Mouse (Mus musculus) liver, embryonic 13.5 days (tissue): ENCODE data around the gene Eea1. TPM values are rescaled to one million over a fixed set of nuclear protein-coding genes. Genes with fewer than 3 reads are reported as not detected.
A peak's percentile ranks its signal among the peaks of the same experiment; 100 is the strongest.
"Not testable (repeated sequence)": the region's sequence is repeated elsewhere in the genome, so short reads cannot be mapped to it uniquely, and the experiment has no call there.

ENCODE experiments used
- ATAC-seq: fragments of 200-750 bp; cut with Nextera tagmentation; 2 replicates; pipeline ENCODE4 v1.8.0; 2017; ENCODE audit warnings: low read depth, mild to moderate bottlenecking, moderate number of reproducible peaks, moderate library complexity
- DNase-seq: peaks from one replicate; pipeline ENCODE4 v3.0.0; 2022
- H3K27ac ChIP-seq: fragments of 300-500 bp; sonication (generic); 2 replicates; pipeline ENCODE4 v1.5.1; 2015; ENCODE audit warnings: moderate library complexity, mild to moderate bottlenecking, inconsistent platforms
- H3K27me3 ChIP-seq: fragments of 300-500 bp; sonication (generic); 2 replicates; pipeline ENCODE4 v1.6.1; 2015; ENCODE audit warnings: mild to moderate bottlenecking, inconsistent platforms
- H3K36me3 ChIP-seq: fragments of 300-500 bp; sonication (generic); 2 replicates; pipeline ENCODE4 v1.6.1; 2015; ENCODE audit warnings: mild to moderate bottlenecking, inconsistent platforms
- H3K4me1 ChIP-seq: fragments of 300-500 bp; sonication (generic); replicated peaks from 2 replicates; pipeline ENCODE4 v1.6.1; 2015; ENCODE audit warnings: inconsistent platforms
- H3K4me2 ChIP-seq: fragments of 300-500 bp; sonication (generic); 2 replicates; pipeline ENCODE4 v1.6.1; 2015; ENCODE audit warnings: inconsistent platforms, mild to moderate bottlenecking, moderate library complexity
- H3K4me3 ChIP-seq: fragments of 300-500 bp; sonication (generic); replicated peaks from 2 replicates; pipeline ENCODE4 v1.5.1; 2015; ENCODE audit warnings: mild to moderate bottlenecking, inconsistent platforms
- H3K9ac ChIP-seq: fragments of 300-500 bp; sonication (generic); 2 replicates; pipeline ENCODE4 v1.6.1; 2015; ENCODE audit warnings: mild to moderate bottlenecking, inconsistent platforms
- H3K9me3 ChIP-seq: fragments of 300-500 bp; sonication (generic); replicated peaks from 2 replicates; pipeline ENCODE4 v1.6.1; 2016; ENCODE audit warnings: inconsistent platforms
- WGBS: fragments of 180-500 bp; shearing (Covaris S2); methylation state at CpG from one replicate; pipeline ENCODE4 v1.1.7; 2015; ENCODE audit not compliant: insufficient replicate concordance; 5-methylcytosine and 5-hydroxymethylcytosine counted together
- polyA plus RNA-seq: library from polyadenylated mRNA; unstranded; fragments of >200 nt; fragmentation: Nextera tagmentation; extraction: Ambion mirVana; gene quantifications from 2 replicates; pipeline ENCODE4 v1.2.1, GENCODE M21; 2015

Gene Eea1
- polyA plus RNA-seq, 1 experiment from 2014 or later = 10.3 TPM

DNA sequence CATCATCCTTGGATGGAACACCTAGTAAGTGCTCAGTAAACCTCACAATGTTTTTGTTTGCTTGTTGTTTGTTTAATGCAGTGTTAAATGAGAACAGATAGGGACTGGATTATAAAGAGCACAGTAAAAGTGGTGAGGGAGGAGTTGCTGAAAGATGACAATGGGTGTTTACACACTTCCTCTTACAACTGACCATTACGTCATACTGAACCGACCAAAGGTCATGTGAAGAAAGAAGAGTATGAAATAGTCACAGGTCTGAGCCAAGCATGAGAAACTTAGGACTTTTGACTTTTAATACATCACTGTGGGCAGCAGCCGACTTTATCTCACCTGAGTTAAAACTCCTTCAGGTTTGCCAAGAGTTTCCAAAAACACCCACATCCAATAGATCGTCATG, 135.0 kb downstream of the Eea1 start:
- ATAC-seq (no peak), DNase-seq (no peak)
- H3K9ac ChIP-seq = no peak overlapping the region
- no peak overlapping the region for H3K4me2 ChIP-seq
- no peaks in the 10 kb centered on the region for H3K27me3 ChIP-seq
- H3K36me3 ChIP-seq = no peaks in the 10 kb centered on the region
- 50% methylated on average over 4 of the region's 4 CpGs for WGBS
- H3K4me1 ChIP-seq = no peaks in the 10 kb centered on the region
- no peaks in the 10 kb centered on the region for H3K9me3 ChIP-seq
- no peak overlapping the region for H3K4me3 ChIP-seq
- H3K27ac ChIP-seq = no peak overlapping the region

DNA sequence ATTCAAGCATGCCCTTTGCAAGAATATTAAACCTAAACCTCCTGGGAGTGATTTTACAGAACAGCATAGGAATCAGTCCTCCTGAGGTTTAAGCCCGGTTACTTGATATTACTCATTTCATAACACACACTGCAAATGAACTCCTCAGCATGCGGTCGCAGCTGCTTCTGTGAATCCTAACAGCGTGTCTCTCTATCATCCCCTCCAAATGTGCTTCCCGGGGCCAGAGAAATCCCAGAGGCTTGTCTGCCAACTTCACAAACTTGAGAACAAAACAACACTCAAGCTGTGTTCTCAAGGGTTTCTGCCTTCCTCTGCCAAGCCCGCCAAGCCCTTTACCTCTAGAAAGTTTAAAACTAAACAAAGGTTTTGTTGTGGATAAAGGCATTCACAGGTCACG, 135.4 kb downstream of the Eea1 start:
- Histone ChIP-seq H3K36me3 (no peaks in the 10 kb centered on the region), H3K9ac (no peak overlapping the region), H3K4me1 (peaks cover 4% of the 10 kb centered on the region; the same call in 1 of the 2 replicates), H3K4me2 (no peak overlapping the region), H3K27ac (no peak overlapping the region), H3K4me3 (no peak overlapping the region), H3K9me3 (no peaks in the 10 kb centered on the region), H3K27me3 (no peaks in the 10 kb centered on the region)
- DNase-seq (no peak), ATAC-seq (no peak)
- 49% methylated on average over 7 of the region's 7 CpGs for WGBS

DNA sequence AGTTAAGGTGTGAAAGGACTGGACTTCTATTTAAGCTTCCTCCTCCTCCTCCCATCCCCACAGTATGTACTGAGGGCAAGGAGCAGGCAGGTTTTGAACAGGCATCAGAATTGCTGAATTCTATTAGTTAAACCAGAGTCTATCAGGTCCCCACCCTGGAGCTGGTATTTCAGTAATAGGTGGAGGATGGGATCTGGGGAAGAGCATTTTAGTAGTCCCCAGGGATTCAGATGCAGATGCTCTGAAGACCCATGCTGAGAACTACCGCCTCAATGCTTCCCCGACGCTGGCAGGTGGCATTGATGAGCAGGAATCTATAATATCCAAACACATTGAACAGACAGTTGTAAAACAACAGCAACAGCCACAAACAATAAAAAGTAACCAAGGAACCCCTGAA, 136.0 kb downstream of the Eea1 start:
- WGBS = 76% methylated on average over 3 of the region's 3 CpGs

DNA sequence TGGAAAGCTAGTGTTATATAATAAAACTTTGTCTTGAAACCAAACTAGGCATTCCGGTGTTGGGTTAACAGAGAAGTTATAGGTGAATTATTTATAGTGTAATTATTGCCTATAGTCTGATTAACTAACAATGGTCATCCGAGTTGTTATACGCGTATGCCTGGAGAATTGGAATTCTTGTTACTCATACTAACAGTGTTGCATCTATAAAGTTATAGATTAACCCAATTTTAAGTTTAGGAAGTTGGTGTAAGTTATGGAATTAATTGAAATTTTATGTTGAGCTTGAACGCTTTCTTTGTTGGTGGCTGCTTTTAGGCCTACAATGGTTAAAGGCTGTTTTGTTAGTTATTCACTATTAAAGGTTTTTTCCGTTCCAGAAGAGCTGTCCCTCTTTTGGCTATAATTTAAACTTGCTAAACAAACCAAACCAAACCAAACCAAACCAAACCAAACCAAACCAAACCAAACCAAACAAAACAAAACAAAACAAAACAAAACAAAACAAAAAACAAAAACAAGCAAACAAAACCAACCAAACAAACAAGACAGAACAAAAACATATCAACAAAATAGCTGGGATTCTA, 137.1 kb downstream of the Eea1 start:
- not testable (repeated sequence) for H3K9me3 ChIP-seq, H3K9ac ChIP-seq, H3K36me3 ChIP-seq, DNase-seq, H3K4me3 ChIP-seq, H3K27me3 ChIP-seq, H3K4me2 ChIP-seq, H3K27ac ChIP-seq
- ATAC-seq = peak; percentile 100
- WGBS = 82% methylated on average over 6 of the region's 6 CpGs
- H3K4me1 ChIP-seq = peaks cover 18% of the 10 kb centered on the region

More for the DNA sequence above, 136.0 kb downstream of the Eea1 start:
- ATAC-seq = no peak
- Histone ChIP-seq H3K27me3 (no peaks in the 10 kb centered on the region), H3K4me1 (peaks cover 9% of the 10 kb centered on the region; the same call in 1 of the 2 replicates), H3K4me3 (no peak overlapping the region), H3K9me3 (no peaks in the 10 kb centered on the region), H3K27ac (no peak overlapping the region), H3K36me3 (no peaks in the 10 kb centered on the region), H3K9ac (no peak overlapping the region), H3K4me2 (no peak overlapping the region)
- DNase-seq = no peak

DNA sequence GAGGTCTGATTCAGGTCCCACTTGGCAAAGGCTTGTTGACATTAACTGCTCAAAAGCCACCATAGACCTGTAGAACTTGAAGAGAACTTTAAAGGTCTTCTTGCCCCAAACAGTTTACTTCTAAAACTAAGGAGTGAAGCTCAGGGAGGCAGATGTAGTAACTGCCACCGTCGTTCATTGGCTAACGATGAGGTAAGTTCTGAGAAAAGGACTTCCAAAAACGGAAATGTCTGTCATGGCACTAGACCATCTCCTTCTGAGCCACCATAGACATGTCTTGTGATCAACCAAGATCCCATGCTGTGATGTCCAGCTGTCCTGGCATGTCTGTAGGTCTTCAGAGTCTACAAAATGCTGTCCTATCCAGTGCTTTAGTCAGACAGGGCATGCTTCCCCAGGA, 139.4 kb downstream of the Eea1 start:
- 75% methylated on average over 4 of the region's 4 CpGs for WGBS
- no peak overlapping the region for H3K4me3 ChIP-seq
- H3K4me2 ChIP-seq = no peak overlapping the region
- DNase-seq (no peak), ATAC-seq (no peak)
- no peak overlapping the region for H3K27ac ChIP-seq
- peaks cover 20% of the 10 kb centered on the region for H3K4me1 ChIP-seq
- no peak overlapping the region for H3K9ac ChIP-seq
- H3K9me3 ChIP-seq = no peaks in the 10 kb centered on the region
- H3K36me3 ChIP-seq = no peaks in the 10 kb centered on the region
- no peaks in the 10 kb centered on the region for H3K27me3 ChIP-seq

DNA sequence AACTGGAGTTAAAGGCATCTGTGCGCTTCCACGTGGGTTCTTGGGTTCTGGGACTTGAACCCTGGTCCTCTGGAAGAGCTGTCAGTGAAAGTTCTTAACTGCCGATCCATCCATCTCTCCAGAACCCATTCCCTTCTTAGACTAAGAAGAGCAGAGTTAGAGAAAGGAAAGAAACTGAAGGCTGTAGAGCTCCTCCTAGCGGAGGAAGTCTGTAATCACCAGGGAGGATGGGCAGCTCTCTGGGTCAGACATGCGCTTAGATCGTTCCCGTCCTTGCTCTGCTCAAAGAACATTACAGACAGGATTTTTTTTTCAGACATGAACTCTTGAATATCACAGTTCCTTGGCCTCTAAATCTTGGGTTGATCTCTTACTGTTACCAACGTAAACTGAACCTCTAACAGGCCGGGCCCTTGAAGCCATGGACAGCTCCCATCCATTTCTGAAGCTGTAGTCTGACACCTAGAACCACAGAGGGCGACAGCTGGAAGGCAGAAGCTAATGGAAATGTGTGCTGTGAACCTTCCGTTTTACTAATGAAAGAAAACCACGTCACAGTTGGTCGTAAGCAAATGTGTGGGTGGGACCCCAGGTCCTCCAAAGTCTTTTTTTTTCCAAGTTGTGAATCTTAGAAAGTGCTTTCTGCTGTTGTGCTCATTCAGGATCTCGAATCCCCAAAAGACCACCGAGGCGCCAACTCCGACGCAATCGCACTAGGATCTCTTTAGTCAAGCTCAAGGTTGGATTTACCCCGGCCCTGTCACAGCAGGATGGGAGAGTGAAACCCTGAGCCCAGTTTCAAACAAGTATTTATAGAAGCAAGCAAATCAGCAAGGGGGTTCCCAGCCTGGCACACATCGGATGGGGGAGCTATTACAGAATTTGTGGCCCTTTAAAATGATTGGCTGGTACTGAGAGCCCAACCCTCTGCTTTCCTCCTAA, 140.3 kb downstream of the Eea1 start:
- Histone ChIP-seq H3K9me3 (no peaks in the 10 kb centered on the region), H3K4me3 (no peak overlapping the region), H3K4me2 (peak overlapping the region; percentile 29), H3K36me3 (no peaks in the 10 kb centered on the region), H3K4me1 (peaks cover 20% of the 10 kb centered on the region), H3K27ac (no peak overlapping the region), H3K27me3 (no peaks in the 10 kb centered on the region), H3K9ac (no peak overlapping the region)
- peak; percentile 35 for DNase-seq
- no peak for ATAC-seq
- WGBS = 41% methylated on average over 21 of the region's 21 CpGs

DNA sequence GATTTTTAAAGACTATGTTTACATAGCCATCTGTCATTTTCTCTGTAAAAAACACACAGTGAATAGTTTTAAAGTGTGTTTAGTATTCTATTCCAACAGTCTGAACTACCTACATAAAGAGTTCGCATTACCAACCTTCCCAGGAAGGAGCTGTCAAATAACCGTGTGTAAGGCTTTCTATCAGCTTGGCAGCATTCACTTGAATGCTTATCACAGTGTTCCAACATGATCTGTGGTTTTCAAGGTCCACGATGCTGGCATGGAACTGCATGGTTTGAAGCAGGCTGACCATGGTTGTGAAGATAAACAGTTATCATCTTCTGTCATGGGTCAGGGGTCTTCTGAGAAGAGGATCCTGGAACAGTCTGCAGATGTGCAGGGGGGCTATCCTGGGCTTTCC, 141.8 kb downstream of the Eea1 start:
- ATAC-seq (peak; percentile 19; the same call in 1 of the 2 replicates), DNase-seq (peak; percentile 23)
- Histone ChIP-seq H3K4me3 (no peak overlapping the region), H3K9me3 (no peaks in the 10 kb centered on the region), H3K9ac (no peak overlapping the region), H3K4me2 (0 out of 2 replicates have a peak overlapping the region, but pooled peaks have one; percentile 6), H3K4me1 (peaks cover 20% of the 10 kb centered on the region), H3K27ac (peak overlapping the region; percentile 5; the same call in 1 of the 2 replicates), H3K36me3 (no peaks in the 10 kb centered on the region), H3K27me3 (no peaks in the 10 kb centered on the region)
- 12% methylated on average over 3 of the region's 3 CpGs for WGBS

DNA sequence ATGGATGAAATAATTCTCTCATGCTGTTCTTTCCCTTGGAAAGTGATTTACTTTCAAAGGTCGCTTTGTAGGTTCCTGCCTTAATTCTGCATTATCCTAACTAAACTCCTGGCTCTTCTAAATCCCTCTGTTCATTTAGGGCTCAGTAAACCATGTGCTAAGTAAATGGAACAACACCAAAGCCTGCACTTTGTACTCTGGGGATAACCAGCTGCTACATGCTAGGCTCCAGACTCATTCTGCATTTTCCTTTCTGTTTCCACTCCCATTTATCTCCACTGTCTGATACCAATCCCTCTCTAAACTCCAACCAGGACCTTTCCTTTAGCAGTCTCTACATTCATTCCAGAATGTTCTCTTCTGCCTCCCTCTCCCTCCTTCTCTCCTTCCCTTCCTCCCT, 149.3 kb downstream of the Eea1 start:
- Histone ChIP-seq H3K27me3 (no peaks in the 10 kb centered on the region), H3K4me1 (no peaks in the 10 kb centered on the region), H3K9ac (no peak overlapping the region), H3K27ac (no peak overlapping the region), H3K9me3 (no peaks in the 10 kb centered on the region), H3K4me2 (no peak overlapping the region), H3K4me3 (no peak overlapping the region), H3K36me3 (no peaks in the 10 kb centered on the region)
- ATAC-seq (no peak), DNase-seq (no peak)
- 51% methylated on average over 1 of the region's 1 CpGs for WGBS

DNA sequence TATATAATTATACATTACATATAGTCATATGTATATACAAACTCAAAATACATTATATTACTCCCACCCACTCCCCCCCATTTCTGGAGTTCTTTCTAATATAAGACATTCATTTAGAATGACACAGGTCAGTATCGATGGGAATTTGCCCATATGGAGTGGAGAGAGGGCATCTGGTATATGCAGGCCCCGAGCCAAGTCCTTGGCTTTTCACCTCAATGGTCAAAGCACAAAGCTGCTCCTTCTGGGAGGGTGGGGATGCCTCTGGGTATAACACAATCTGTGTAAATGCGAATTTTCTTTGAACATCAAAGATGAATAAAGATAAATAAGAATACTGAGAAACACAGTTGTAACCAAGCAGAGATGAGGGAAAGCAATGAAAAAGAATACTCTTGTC, 149.9 kb downstream of the Eea1 start:
- Histone ChIP-seq H3K4me3 (no peak overlapping the region), H3K27me3 (no peaks in the 10 kb centered on the region)
- ATAC-seq = no peak

DNA sequence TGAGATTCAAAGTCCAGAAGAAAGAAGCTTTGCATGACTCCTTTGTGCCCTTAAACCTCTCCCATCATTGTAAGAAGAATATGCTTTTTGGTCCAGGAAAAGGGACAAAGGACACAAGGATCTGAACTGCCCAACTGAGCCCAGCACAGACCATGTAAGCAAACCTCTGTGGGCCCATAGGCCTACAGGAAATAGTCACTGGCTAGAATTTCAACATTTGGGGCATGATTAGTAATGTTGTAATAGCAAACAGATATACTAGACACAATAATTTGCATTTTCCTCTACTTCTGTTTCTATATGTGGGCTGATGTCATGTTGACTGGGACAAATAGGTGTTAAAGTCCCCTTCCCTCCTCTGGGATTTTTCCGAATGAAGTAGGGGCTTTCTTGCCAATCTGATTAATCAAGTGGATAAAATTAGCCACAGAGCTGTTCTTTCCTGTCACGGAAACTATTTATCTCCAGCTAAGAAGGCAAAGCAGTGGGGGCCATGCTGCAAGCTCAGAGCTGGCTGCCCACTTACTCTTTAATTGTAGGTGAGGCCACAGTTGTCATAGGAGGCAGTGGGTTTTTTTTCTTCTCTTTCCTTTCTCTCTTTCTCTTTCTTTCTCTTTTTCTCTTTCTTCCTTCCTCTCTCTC, 153.6 kb downstream of the Eea1 start:
- WGBS = 34% methylated on average over 2 of the region's 2 CpGs
- no peaks in the 10 kb centered on the region for H3K36me3 ChIP-seq
- no peak for ATAC-seq

More for the DNA sequence above, 149.9 kb downstream of the Eea1 start:
- no peaks in the 10 kb centered on the region for H3K36me3 ChIP-seq
- DNase-seq = no peak
- no peak overlapping the region for H3K4me2 ChIP-seq
- no peak overlapping the region for H3K27ac ChIP-seq
- no peaks in the 10 kb centered on the region for H3K9me3 ChIP-seq
- no peaks in the 10 kb centered on the region for H3K4me1 ChIP-seq
- no peak overlapping the region for H3K9ac ChIP-seq
- 58% methylated on average over 3 of the region's 3 CpGs for WGBS

DNA sequence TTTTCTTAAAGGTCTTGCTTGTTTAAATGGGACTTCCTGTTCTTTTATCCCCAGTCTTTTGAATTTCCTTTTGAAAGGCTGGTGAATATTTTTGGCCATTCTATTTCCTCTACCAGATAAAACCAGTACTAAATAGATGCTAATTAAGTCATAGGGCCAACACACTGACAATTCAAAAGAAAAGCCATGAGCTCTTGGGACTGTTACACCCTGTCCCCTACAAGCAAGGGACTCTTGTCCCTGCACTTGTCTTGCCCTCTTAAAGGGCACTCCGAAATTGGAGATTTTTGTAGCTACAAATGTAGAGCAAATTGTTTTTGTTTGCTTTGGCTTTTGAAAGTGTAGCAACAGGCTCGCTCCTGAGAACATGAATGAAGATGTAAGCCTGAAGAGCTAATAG, 154.1 kb downstream of the Eea1 start:
- no peaks in the 10 kb centered on the region for H3K9me3 ChIP-seq
- no peak for DNase-seq
- no peaks in the 10 kb centered on the region for H3K4me1 ChIP-seq
- no peak overlapping the region for H3K27ac ChIP-seq
- H3K36me3 ChIP-seq = no peaks in the 10 kb centered on the region
- H3K9ac ChIP-seq = no peak overlapping the region
- H3K27me3 ChIP-seq = no peaks in the 10 kb centered on the region
- 53% methylated on average over 2 of the region's 2 CpGs for WGBS
- H3K4me2 ChIP-seq = no peak overlapping the region
- H3K4me3 ChIP-seq = no peak overlapping the region
- no peak for ATAC-seq

More for the DNA sequence above, 153.6 kb downstream of the Eea1 start:
- Histone ChIP-seq H3K4me2 (no peak overlapping the region), H3K27me3 (no peaks in the 10 kb centered on the region), H3K27ac (no peak overlapping the region), H3K9ac (no peak overlapping the region), H3K4me3 (no peak overlapping the region), H3K9me3 (no peaks in the 10 kb centered on the region), H3K4me1 (no peaks in the 10 kb centered on the region)
- no peak for DNase-seq
